Mouse (Mus musculus) heart, embryonic 10.5 days (tissue): ENCODE results near the gene Pfn1. TPM values are rescaled to one million over a fixed set of nuclear protein-coding genes. Genes with fewer than 3 reads are reported as not detected.

Experiments used
- DNase-seq: peaks from one replicate; pipeline ENCODE4 v3.0.0-alpha.2; 2017; ENCODE audit warnings: low spot score
- H3K27ac ChIP-seq: fragments of 300-500 bp; sonication (generic); 2 replicates; pipeline ENCODE4 v1.5.1; 2016; ENCODE audit warnings: mild to moderate bottlenecking
- H3K27me3 ChIP-seq: fragments of 300-500 bp; sonication (generic); 2 replicates; pipeline ENCODE4 v1.6.1; 2016; ENCODE audit warnings: mild to moderate bottlenecking; ENCODE audit not compliant: poor library complexity, insufficient read depth, severe bottlenecking
- H3K36me3 ChIP-seq: fragments of 300-500 bp; sonication (generic); 2 replicates; pipeline ENCODE4 v1.6.1; 2016; ENCODE audit warnings: mild to moderate bottlenecking, moderate library complexity
- H3K4me1 ChIP-seq: fragments of 300-500 bp; sonication (generic); 2 replicates; pipeline ENCODE4 v1.6.1; 2016; ENCODE audit warnings: mild to moderate bottlenecking
- H3K4me3 ChIP-seq: fragments of 300-500 bp; sonication (generic); 2 replicates; pipeline ENCODE4 v1.5.1; 2016; ENCODE audit warnings: mild to moderate bottlenecking, moderate library complexity
- H3K9me3 ChIP-seq: fragments of 300-500 bp; sonication (generic); 2 replicates; pipeline ENCODE4 v1.6.1; 2016; ENCODE audit warnings: mild to moderate bottlenecking, moderate library complexity
- whole genome bisulfite sequencing: fragments of 180-500 bp; shearing (Covaris S2); methylation state at CpG from one replicate; pipeline ENCODE4 v1.1.7; 2016; 5-methylcytosine and 5-hydroxymethylcytosine counted together
- polyA plus RNA-seq: library from polyadenylated mRNA; unstranded; fragments of >200 nt; fragmentation: Nextera tagmentation; extraction: Ambion mirVana; gene quantifications from 2 replicates; pipeline ENCODE4 v1.2.1, GENCODE M21; 2016

Gene Pfn1
- polyA plus RNA-seq, 1 experiment from 2014 or later, result 2,208 TPM

DNA sequence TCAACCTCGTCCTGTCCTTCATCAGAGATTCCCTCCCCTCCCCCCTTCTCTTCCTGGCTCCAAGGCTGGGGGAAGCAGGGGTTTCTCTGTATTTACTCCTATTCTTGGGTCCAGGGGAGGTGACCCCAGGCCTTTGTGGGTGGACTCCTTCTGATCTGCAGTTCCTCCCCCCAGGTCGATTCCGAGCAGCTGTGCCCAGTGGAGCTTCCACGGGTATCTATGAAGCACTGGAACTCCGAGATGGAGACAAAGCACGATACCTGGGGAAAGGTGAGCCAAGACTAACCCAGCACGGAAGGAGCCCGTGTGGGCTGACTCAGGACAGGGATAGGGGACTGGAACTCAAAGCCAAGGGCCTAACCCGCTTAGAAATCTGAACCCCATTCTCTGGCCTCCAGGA is 3.5 kb upstream of the Pfn1 start:
- H3K4me1 ChIP-seq, result peaks cover 52% of the 10 kb centered on the region
- DNase-seq, result no peak
- peak overlapping the region; percentile 100 for H3K4me3 ChIP-seq
- peaks cover 48% of the 10 kb centered on the region for H3K36me3 ChIP-seq
- no peaks in the 10 kb centered on the region for H3K9me3 ChIP-seq
- no peaks in the 10 kb centered on the region for H3K27me3 ChIP-seq
- WGBS, result 51% methylated on average over 9 of the region's 9 CpGs
- peak overlapping the region; percentile 97 for H3K27ac ChIP-seq

DNA sequence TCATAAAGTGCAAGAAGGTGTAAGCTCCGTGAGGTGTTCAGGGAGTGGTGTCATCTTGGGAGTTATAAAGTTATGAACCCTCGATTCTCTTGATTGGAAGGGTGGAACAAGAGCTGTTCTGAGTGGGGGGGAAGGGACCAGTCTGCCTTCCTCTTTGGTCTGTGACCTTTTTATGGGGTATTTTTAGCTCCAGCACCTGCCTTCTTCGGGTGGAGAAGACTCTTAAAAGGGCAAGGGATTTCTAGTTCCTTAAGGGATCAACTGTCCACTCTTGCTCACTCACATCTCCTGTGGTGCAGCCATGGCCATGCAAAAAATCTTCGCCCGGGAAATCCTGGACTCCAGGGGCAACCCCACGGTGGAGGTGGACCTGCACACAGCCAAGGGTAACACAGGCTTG is 3.1 kb upstream of the Pfn1 start:
- Histone ChIP-seq H3K4me1 (peaks cover 56% of the 10 kb centered on the region), H3K4me3 (peak overlapping the region; percentile 100)

DNA sequence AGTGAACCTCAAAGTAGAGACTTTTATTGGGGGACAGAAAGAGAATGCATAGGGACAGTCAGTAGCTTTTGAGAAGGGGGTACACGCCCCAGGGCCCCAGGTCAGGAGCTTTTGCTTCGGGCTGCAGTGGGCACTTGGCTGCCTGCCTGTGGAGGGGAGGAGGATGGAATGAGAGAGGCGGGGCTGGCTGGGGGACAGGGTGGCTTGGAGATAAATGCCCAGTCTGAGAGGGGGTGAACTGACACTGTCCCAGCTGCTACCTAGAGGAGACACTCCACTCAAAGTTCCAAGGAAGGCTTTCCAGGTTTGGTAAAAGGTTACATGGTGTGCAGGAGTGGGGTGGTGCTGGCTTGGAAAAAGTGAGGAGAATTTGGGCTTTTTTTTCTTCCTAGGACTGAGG is 2.5 kb upstream of the Pfn1 start, which contains the start of gene Eno3:
TSS of gene Eno3 (plus strand) at position 239 of the 400 bp plus-strand sequence.
- Histone ChIP-seq H3K4me3 (peak within 1 kb of the TSS; percentile 100), H3K36me3 (peaks cover 48% of the 10 kb centered on the region), H3K4me1 (peaks cover 61% of the 10 kb centered on the region), H3K9me3 (no peaks in the 10 kb centered on the region), H3K27ac (peak within 1 kb of the TSS; percentile 97), H3K27me3 (no peaks in the 10 kb centered on the region)
- no peak for DNase-seq
- 6% methylated on average over 3 of the region's 3 CpGs for WGBS

More for the DNA sequence above, 3.1 kb upstream of the Pfn1 start:
- H3K27ac ChIP-seq, result peak overlapping the region; percentile 97
- 36% methylated on average over 6 of the region's 6 CpGs for WGBS
- no peaks in the 10 kb centered on the region for H3K27me3 ChIP-seq
- H3K9me3 ChIP-seq, result no peaks in the 10 kb centered on the region
- DNase-seq, result no peak
- peaks cover 48% of the 10 kb centered on the region for H3K36me3 ChIP-seq

DNA sequence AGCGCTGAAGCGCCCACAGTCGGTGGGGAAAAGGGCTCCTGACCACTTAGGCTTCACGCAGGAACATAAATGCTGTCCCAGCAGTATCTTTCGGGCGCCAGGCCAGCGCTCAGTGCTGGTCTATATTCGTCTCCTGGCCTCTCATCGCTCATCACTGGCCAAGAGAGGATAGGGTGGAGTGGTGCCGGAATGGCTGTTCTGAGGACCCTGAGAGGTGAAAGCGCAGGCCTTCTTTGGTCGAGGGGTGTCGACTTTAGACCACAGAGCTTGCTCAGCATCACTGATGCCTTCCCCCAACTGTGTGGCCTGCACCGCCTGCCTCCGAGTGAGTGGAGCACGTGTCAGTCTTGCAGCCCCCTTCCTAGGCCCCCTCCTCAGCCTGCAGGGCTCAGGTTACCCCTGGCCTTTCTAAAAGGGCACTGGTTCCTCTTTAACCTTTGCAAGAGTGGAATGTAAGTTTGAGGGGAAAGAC is 2.0 kb upstream of the Pfn1 start:
- Histone ChIP-seq H3K4me1 (peaks cover 63% of the 10 kb centered on the region), H3K9me3 (no peaks in the 10 kb centered on the region), H3K27me3 (no peaks in the 10 kb centered on the region), H3K36me3 (peaks cover 48% of the 10 kb centered on the region), H3K27ac (peak overlapping the region; percentile 97), H3K4me3 (peak overlapping the region; percentile 100)
- no peak for DNase-seq
- WGBS, result 2% methylated on average over 16 of the region's 16 CpGs

DNA sequence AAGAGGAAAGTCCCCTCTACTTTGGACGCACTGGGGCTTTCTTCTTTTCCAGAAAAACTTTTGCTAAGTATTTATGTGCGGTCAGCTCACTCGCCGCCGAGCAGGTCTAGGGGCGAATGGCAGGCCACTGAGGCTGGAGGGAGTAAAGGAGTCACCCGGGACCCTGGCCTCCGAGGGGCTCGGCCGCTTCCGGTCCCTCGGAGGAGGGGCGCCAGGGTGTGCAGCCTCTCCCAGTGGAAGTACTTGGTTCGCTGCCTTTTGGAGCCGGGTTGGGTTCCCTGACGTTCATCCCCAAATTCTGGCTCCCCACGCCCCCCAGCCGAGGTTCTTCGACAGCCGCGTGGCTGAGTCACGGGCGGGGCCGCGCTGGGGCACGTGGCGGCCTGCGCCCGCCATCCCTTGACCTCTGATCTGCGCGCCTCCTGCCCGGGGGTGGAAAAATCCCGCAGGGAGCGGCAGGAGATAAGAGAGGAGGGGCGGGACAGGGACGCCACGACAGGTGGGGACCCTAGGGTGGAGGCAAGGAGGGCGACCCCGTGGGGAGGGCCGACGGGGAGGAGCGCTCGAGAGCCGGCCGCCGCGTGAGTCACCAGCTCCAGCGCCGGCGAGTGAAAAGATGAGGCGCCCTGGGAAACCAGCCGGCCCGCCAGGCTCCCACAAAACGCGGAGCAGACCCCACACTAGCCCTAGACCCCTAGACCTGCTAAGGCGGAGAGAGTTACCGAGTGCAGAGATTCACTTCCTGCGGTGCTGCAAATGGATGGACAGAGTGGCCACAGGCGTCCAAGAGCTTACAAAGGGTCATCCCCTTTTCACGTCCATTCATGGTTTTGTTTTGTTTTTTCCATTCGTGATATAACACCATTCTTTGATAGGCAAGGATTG is 1.4 kb upstream of the Pfn1 start:
- H3K27ac ChIP-seq, result peak overlapping the region; percentile 97
- peak; percentile 89 for DNase-seq
- H3K36me3 ChIP-seq, result peaks cover 48% of the 10 kb centered on the region
- no peaks in the 10 kb centered on the region for H3K9me3 ChIP-seq
- H3K4me3 ChIP-seq, result peak overlapping the region; percentile 100
- no peaks in the 10 kb centered on the region for H3K27me3 ChIP-seq
- H3K4me1 ChIP-seq, result peaks cover 60% of the 10 kb centered on the region
- WGBS, result under 1% methylated on average over 61 of the region's 61 CpGs

DNA sequence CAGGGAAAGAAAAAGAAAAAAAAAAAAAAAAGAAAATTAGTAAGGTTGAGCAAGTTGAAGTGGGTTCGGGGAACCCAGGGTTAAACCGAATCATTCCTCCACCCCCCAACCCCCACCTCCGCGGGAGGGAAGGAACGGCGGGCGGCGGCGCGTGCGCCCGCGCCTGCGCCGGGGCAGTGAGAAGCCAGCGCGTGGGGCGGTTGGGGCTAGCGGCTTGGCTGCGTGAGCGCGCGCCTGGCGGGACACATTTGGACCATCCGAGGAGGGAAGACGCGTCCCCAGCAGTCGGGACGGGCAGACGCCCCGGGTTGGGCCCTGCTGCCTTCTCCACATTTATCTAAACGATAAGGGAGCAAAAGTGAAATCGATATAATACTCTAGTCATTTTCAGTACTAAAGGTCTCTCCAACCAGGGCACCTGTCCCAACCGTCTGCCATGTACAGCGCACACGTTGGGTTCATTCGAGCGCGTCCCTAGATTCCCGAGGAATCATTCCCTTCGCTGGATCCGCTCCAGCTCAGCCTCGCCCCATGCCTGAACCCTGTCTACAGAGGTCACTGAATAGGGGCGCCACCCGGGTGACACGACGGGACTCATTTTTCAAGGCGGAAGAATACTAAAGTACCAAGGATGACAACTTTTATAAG is 603 bp upstream of the Pfn1 start:
- peak; percentile 91 for DNase-seq
- Histone ChIP-seq H3K9me3 (no peaks in the 10 kb centered on the region), H3K36me3 (peaks cover 48% of the 10 kb centered on the region), H3K4me1 (peaks cover 64% of the 10 kb centered on the region), H3K27me3 (no peaks in the 10 kb centered on the region), H3K4me3 (peak overlapping the region; percentile 100), H3K27ac (peak overlapping the region; percentile 97)
- WGBS, result under 1% methylated on average over 48 of the region's 48 CpGs

DNA sequence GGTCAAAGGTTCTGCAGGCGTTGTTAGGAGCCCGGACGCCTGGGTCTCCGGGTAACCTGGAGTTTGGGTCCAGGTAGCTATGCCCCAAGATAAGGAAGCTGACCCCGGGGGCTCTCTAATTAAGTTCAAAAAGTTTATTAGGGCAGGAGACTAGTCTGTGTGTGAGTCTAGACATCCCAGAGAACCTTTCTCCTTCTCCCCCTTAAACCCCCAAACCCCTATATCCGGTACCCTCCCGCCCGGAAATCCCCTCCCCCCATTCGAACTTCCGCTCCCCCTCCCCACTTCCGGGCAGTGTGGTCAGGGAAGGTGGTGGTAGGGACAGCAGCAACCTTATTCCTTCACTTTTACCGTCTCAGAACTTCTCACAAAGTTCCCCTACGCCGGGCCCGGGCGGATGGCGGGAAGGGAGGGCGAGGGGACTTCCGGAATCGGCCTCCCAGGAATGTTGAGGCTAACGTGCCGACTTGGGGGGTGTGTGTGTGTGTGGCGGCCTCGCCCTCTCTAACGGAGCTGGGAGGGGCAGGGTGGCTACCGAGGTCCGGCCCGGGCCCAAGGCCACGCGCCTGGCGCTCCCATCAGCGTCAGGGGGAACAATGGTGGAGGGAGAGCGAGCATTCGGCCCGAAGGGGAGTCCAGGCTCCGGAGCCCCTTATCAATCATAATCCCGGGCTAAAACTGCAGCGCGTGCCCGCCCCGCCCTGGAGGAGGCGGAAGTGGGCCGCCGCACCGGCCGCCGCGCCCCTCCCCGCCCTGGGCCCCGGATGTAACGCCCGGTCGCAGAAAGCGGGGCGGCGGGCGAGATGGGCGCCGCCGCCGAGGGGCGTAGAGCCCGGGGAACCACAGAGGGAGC is 873 bp downstream of the Pfn1 start:
- peaks cover 49% of the 10 kb centered on the region for H3K36me3 ChIP-seq
- WGBS, result under 1% methylated on average over 60 of the region's 63 CpGs

DNA sequence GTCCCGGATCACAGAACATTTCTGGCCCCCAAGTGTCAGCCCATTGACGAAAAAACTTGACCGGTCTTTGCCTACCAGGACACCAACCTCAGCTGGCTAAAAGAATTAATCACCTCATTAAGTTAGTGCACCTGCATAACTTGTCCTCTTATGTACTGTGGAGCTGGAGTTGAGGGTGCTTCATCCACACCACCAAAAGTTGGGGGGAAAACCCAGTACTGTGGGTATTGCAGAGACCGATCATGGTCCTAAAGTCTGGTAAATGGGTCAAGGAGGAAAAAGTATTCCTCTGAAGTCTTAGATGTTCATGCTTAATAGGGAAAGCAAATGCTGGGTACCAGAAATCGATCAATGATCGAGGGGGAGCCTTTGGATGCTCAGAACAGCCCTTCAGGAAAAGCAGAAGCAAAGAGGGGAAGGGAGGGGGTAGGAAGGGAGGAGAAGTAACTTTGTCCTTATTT is 1.5 kb downstream of the Pfn1 start:
- no peak for DNase-seq
- WGBS, result 52% methylated on average over 6 of the region's 6 CpGs

More for the DNA sequence above, 873 bp downstream of the Pfn1 start:
- Histone ChIP-seq H3K4me1 (peaks cover 63% of the 10 kb centered on the region), H3K9me3 (no peaks in the 10 kb centered on the region), H3K4me3 (peak overlapping the region; percentile 100), H3K27ac (peak overlapping the region; percentile 97), H3K27me3 (no peaks in the 10 kb centered on the region)
- DNase-seq, result peak; percentile 90

DNA sequence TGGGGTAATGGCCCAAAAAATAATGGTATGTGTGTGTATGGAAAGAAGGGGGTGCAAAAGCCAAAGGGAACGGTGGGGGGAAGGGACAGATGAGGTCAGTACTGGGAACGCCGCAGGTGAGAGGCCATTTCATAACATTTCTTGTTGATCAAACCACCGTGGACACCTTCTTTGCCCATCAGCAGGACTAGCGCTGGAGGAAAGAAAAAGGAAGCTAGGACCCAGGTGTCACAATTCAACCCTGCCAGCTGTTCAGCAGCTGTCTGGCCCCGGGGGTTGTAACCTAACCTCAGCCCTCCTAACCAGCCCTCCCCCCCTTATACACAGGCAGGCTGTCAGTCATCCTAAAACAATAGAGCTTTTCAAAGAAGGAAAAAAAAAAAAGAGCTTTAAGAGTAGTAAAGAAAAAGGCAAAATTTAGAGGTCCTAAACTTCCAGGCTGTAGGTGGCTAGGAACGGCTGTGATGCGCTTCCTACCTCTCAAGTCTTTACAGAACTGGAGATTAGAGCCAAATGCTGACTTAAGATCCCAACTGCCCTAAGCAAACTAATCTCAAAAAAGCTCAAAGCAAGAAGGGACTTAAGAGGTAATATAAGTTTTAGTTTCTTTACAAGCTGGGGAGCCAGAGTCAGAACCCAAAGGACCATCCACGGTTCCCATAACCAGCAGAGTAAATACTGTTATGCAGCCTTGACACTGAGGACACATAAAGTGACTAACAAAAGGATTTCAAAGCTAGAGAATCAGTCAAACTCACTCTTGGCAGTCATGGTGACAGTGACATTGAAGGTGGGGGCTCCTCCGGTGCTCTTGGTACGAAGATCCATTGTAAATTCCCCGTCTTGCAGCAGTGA is 2.2 kb downstream of the Pfn1 start:
- Histone ChIP-seq H3K4me1 (peaks cover 59% of the 10 kb centered on the region), H3K9me3 (no peaks in the 10 kb centered on the region), H3K27ac (peak overlapping the region; percentile 97; the same call in 1 of the 2 replicates), H3K36me3 (peaks cover 46% of the 10 kb centered on the region), H3K27me3 (no peaks in the 10 kb centered on the region), H3K4me3 (peak overlapping the region; percentile 100)
- DNase-seq, result peak; percentile 69
- WGBS, result 69% methylated on average over 12 of the region's 12 CpGs

More for the DNA sequence above, 1.5 kb downstream of the Pfn1 start:
- Histone ChIP-seq H3K27ac (peak overlapping the region; percentile 97), H3K27me3 (no peaks in the 10 kb centered on the region), H3K4me1 (peaks cover 63% of the 10 kb centered on the region), H3K36me3 (peaks cover 48% of the 10 kb centered on the region), H3K9me3 (no peaks in the 10 kb centered on the region), H3K4me3 (peak overlapping the region; percentile 100)

DNA sequence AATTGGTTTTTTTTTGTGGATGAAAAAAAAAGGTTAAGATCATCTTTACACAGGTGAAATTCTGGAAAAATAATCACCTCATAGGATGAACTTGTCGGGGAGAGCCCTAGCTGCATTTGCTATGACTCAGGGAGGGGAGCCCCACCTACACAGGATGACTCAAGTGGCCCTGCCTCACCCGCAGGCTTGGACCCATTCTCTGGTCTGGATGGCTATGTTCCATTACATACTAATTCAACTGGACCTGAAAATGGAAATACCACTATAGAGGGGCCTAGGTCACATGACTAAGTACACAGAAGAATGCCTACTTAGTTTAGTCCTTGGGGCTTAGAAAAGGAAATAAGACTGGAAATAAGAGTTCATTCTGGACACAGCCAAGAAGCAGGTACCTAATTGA is 3.1 kb downstream of the Pfn1 start:
- DNase-seq, result no peak
- Histone ChIP-seq H3K27me3 (no peaks in the 10 kb centered on the region), H3K36me3 (peaks cover 46% of the 10 kb centered on the region), H3K27ac (no peak overlapping the region), H3K9me3 (no peaks in the 10 kb centered on the region), H3K4me1 (peaks cover 51% of the 10 kb centered on the region), H3K4me3 (peak overlapping the region; percentile 27; the same call in 1 of the 2 replicates)
- WGBS, result 68% methylated on average over 2 of the region's 2 CpGs

DNA sequence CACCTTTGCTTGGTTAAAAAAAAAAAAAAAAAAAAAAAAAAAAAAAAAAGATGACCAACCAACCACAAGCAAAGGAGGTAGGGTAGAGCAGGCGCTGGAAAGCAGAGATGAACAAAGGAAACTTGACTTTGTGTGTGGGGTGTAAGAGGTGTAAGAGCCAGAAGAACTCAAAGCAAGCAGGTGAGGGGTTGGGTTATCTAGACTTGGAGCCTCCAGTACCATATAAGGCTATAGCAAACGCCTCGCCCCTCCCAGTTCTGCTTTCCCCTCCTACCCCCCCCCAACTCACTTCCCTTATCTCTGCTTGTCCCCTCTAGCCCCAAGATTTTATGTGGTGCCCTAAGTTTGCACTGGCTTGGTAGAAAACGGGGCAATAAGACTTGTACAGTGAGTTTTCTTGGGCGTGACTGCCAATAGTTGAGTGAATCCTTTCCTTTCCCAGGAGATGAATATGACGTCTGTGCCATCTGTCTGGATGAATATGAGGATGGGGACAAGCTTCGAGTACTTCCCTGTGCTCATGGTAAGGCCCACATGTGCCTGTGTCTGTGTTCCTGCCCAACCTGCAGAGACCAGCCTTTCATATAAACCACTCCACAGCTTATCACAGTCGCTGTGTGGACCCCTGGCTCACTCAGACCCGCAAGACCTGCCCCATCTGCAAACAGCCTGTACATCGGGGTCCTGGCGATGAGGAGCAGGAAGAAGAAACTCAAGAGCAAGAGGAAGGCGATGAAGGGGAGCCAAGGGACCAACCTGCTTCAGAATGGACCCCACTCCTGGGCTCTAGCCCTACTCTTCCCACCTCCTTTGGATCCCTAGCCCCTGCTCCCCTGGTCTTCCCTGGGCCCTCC is 3.9 kb downstream of the Pfn1 start:
- 73% methylated on average over 12 of the region's 12 CpGs for WGBS
- no peaks in the 10 kb centered on the region for H3K9me3 ChIP-seq
- peaks cover 49% of the 10 kb centered on the region for H3K36me3 ChIP-seq
- peak overlapping the region; percentile 27 for H3K4me3 ChIP-seq
- H3K27me3 ChIP-seq, result no peaks in the 10 kb centered on the region
- peaks cover 51% of the 10 kb centered on the region for H3K4me1 ChIP-seq
- peak overlapping the region; percentile 62; the same call in 1 of the 2 replicates for H3K27ac ChIP-seq
- no peak for DNase-seq
